Mouse (Mus musculus): ENCODE data around the gene Tmem104. TPM values are rescaled to one million over a fixed set of nuclear protein-coding genes. Genes with fewer than 3 reads are reported as not detected.

Tmem104 gene
- total and polyA plus RNA-seq, 2 experiments, result 5.3 to 8.7 TPM

- Histone ChIP-seq H3K9ac (ENCODE audit: low read depth, low read length) (no peak overlapping the region), H3K27ac (replicated peaks; ENCODE audit: insufficient read depth, low read depth, low read length) (no peak overlapping the region), H3K4me1 (ENCODE audit: control insufficient read depth, insufficient read depth, low read length) (no peaks in the 10 kb centered on the region; the same call in 1 of the 2 replicates), H3K4me3 (ENCODE audit: insufficient read depth, low read depth, low read length) (no peak overlapping the region), H3K36me3 (ENCODE audit: control insufficient read depth, insufficient read depth, low read length) (no peaks in the 10 kb centered on the region), H3K79me2 (ENCODE audit: control insufficient read depth, insufficient read depth, low read length) (no peaks in the 10 kb centered on the region), H3K27me3 (ENCODE audit: control insufficient read depth, insufficient read depth, low read length) (no peaks in the 10 kb centered on the region)
- TF ChIP-seq CTCF (IDR thresholded peaks at IDR 0.05; ENCODE audit: low read depth, low read length), result no peak
- TF ChIP-seq POLR2A (IDR thresholded peaks at IDR 0.05; ENCODE audit: extremely low read depth, insufficient read depth, low read length), result no peak
- 76% methylated on average over 10 of the region's 10 CpGs for WGBS
- no peak for DNase-seq (ENCODE audit: extremely low read depth, low read depth, low spot score)
These were observed 85.7 kb downstream of the Tmem104 start for GRCm38 (mm10) chr11:115272894-115273498.

- no peak for TF ChIP-seq POLR2A (IDR thresholded peaks at IDR 0.05; ENCODE audit: extremely low read depth, insufficient read depth, low read length)
- no peak for TF ChIP-seq CTCF (IDR thresholded peaks at IDR 0.05; ENCODE audit: low read depth, low read length)
- Histone ChIP-seq H3K9ac (ENCODE audit: low read depth, low read length) (no peak overlapping the region), H3K27me3 (ENCODE audit: control insufficient read depth, insufficient read depth, low read length) (no peaks in the 10 kb centered on the region), H3K36me3 (ENCODE audit: control insufficient read depth, insufficient read depth, low read length) (no peaks in the 10 kb centered on the region), H3K79me2 (ENCODE audit: control insufficient read depth, insufficient read depth, low read length) (no peaks in the 10 kb centered on the region), H3K4me3 (ENCODE audit: insufficient read depth, low read depth, low read length) (no peak overlapping the region), H3K4me1 (ENCODE audit: control insufficient read depth, insufficient read depth, low read length) (no peaks in the 10 kb centered on the region; the same call in 1 of the 2 replicates), H3K27ac (replicated peaks; ENCODE audit: insufficient read depth, low read depth, low read length) (no peak overlapping the region)
- 51% methylated on average over 7 of the region's 7 CpGs for WGBS
- DNase-seq (ENCODE audit: extremely low read depth, low read depth, low spot score), result no peak
These were observed 86.4 kb downstream of the Tmem104 start for GRCm38 (mm10) chr11:115273735-115274134.

GRCm38 (mm10) chr11:115274178-115274577, 86.9 kb downstream of the Tmem104 start:
- Histone ChIP-seq H3K9ac (ENCODE audit: low read depth, low read length) (no peak overlapping the region), H3K4me1 (ENCODE audit: control insufficient read depth, insufficient read depth, low read length) (no peaks in the 10 kb centered on the region; the same call in 1 of the 2 replicates), H3K27ac (replicated peaks; ENCODE audit: insufficient read depth, low read depth, low read length) (no peak overlapping the region), H3K27me3 (ENCODE audit: control insufficient read depth, insufficient read depth, low read length) (no peaks in the 10 kb centered on the region), H3K79me2 (ENCODE audit: control insufficient read depth, insufficient read depth, low read length) (no peaks in the 10 kb centered on the region), H3K4me3 (ENCODE audit: insufficient read depth, low read depth, low read length) (no peak overlapping the region), H3K36me3 (ENCODE audit: control insufficient read depth, insufficient read depth, low read length) (no peaks in the 10 kb centered on the region)
- WGBS, result 90% methylated on average over 7 of the region's 7 CpGs
- TF ChIP-seq CTCF (IDR thresholded peaks at IDR 0.05; ENCODE audit: low read depth, low read length) (no peak), POLR2A (IDR thresholded peaks at IDR 0.05; ENCODE audit: extremely low read depth, insufficient read depth, low read length) (no peak)
- DNase-seq (ENCODE audit: extremely low read depth, low read depth, low spot score), result no peak

- H3K4me1 ChIP-seq (ENCODE audit: control insufficient read depth, insufficient read depth, low read length), result no peaks in the 10 kb centered on the region; the same call in 1 of the 2 replicates
- WGBS, result 93% methylated on average over 6 of the region's 6 CpGs
These were observed 87.5 kb downstream of the Tmem104 start for GRCm38 (mm10) chr11:115274771-115275170.

GRCm38 (mm10) chr11:115275509-115275908, 88.2 kb downstream of the Tmem104 start:
- WGBS, result 85% methylated on average over 6 of the region's 6 CpGs
- DNase-seq (ENCODE audit: extremely low read depth, low read depth, low spot score), result no peak

More at GRCm38 (mm10) chr11:115274771-115275170, 87.5 kb downstream of the Tmem104 start:
- Histone ChIP-seq H3K36me3 (ENCODE audit: control insufficient read depth, insufficient read depth, low read length) (no peaks in the 10 kb centered on the region), H3K79me2 (ENCODE audit: control insufficient read depth, insufficient read depth, low read length) (no peaks in the 10 kb centered on the region), H3K27ac (replicated peaks; ENCODE audit: insufficient read depth, low read depth, low read length) (no peak overlapping the region), H3K9ac (ENCODE audit: low read depth, low read length) (no peak overlapping the region), H3K4me3 (ENCODE audit: insufficient read depth, low read depth, low read length) (no peak overlapping the region), H3K27me3 (ENCODE audit: control insufficient read depth, insufficient read depth, low read length) (no peaks in the 10 kb centered on the region)
- no peak for TF ChIP-seq CTCF (IDR thresholded peaks at IDR 0.05; ENCODE audit: low read depth, low read length)
- no peak for TF ChIP-seq POLR2A (IDR thresholded peaks at IDR 0.05; ENCODE audit: extremely low read depth, insufficient read depth, low read length)
- DNase-seq (ENCODE audit: extremely low read depth, low read depth, low spot score), result no peak

GRCm38 (mm10) chr11:115275954-115276353, 88.7 kb downstream of the Tmem104 start:
- H3K4me1 ChIP-seq (ENCODE audit: control insufficient read depth, insufficient read depth, low read length), result no peaks in the 10 kb centered on the region; the same call in 1 of the 2 replicates
- DNase-seq (ENCODE audit: extremely low read depth, low read depth, low spot score), result no peak
- WGBS, result 71% methylated on average over 3 of the region's 3 CpGs

More at GRCm38 (mm10) chr11:115275509-115275908, 88.2 kb downstream of the Tmem104 start:
- H3K27ac ChIP-seq (replicated peaks; ENCODE audit: insufficient read depth, low read depth, low read length), result no peak overlapping the region
- no peak overlapping the region for H3K9ac ChIP-seq (ENCODE audit: low read depth, low read length)
- no peaks in the 10 kb centered on the region; the same call in 1 of the 2 replicates for H3K4me1 ChIP-seq (ENCODE audit: control insufficient read depth, insufficient read depth, low read length)
- H3K27me3 ChIP-seq (ENCODE audit: control insufficient read depth, insufficient read depth, low read length), result no peaks in the 10 kb centered on the region
- H3K36me3 ChIP-seq (ENCODE audit: control insufficient read depth, insufficient read depth, low read length), result no peaks in the 10 kb centered on the region
- TF ChIP-seq CTCF (IDR thresholded peaks at IDR 0.05; ENCODE audit: low read depth, low read length) (no peak), POLR2A (IDR thresholded peaks at IDR 0.05; ENCODE audit: extremely low read depth, insufficient read depth, low read length) (no peak)
- H3K4me3 ChIP-seq (ENCODE audit: insufficient read depth, low read depth, low read length), result no peak overlapping the region
- H3K79me2 ChIP-seq (ENCODE audit: control insufficient read depth, insufficient read depth, low read length), result no peaks in the 10 kb centered on the region

More at GRCm38 (mm10) chr11:115275954-115276353, 88.7 kb downstream of the Tmem104 start:
- Histone ChIP-seq H3K27ac (replicated peaks; ENCODE audit: insufficient read depth, low read depth, low read length) (no peak overlapping the region), H3K9ac (ENCODE audit: low read depth, low read length) (no peak overlapping the region), H3K36me3 (ENCODE audit: control insufficient read depth, insufficient read depth, low read length) (no peaks in the 10 kb centered on the region), H3K79me2 (ENCODE audit: control insufficient read depth, insufficient read depth, low read length) (no peaks in the 10 kb centered on the region), H3K4me3 (ENCODE audit: insufficient read depth, low read depth, low read length) (no peak overlapping the region), H3K27me3 (ENCODE audit: control insufficient read depth, insufficient read depth, low read length) (no peaks in the 10 kb centered on the region)
- TF ChIP-seq POLR2A (IDR thresholded peaks at IDR 0.05; ENCODE audit: extremely low read depth, insufficient read depth, low read length), result no peak
- no peak for TF ChIP-seq CTCF (IDR thresholded peaks at IDR 0.05; ENCODE audit: low read depth, low read length)

Measured in liver, adult 2 months (tissue).